Mouse (Mus musculus) thymus, adult 2 months (tissue): ENCODE results near the gene Syne2. TPM values are rescaled to one million over a fixed set of nuclear protein-coding genes. Genes with fewer than 3 reads are reported as not detected.

Experiments
- DNase-seq: peaks from one replicate; pipeline ENCODE4 v3.0.0; 2021
- H3K27ac ChIP-seq: fragments of 200-500 bp; 2 replicates; pipeline ENCODE4 v1.5.1; 2012; ENCODE audit warnings: low read length, control low read depth; ENCODE audit not compliant: control insufficient read depth, insufficient read depth
- H3K27me3 ChIP-seq: fragments of 200-500 bp; 2 replicates; pipeline ENCODE4 v1.6.1; 2012; ENCODE audit warnings: mild to moderate bottlenecking, low read length, moderate library complexity, mixed read lengths; ENCODE audit not compliant: control insufficient read depth, insufficient read depth
- H3K36me3 ChIP-seq: fragments of 200-500 bp; 2 replicates; pipeline ENCODE4 v1.6.1; 2012; ENCODE audit warnings: mild to moderate bottlenecking, low read length, moderate library complexity; ENCODE audit not compliant: control insufficient read depth, insufficient read depth
- H3K4me1 ChIP-seq: fragments of 200-500 bp; replicated peaks from 2 replicates; pipeline ENCODE4 v1.6.1; 2012; ENCODE audit warnings: low read length; ENCODE audit not compliant: control insufficient read depth, insufficient read depth
- H3K4me3 ChIP-seq: fragments of 200-500 bp; 2 replicates; pipeline ENCODE4 v1.5.1; 2012; ENCODE audit warnings: mild to moderate bottlenecking, low read length, control low read depth, moderate library complexity; ENCODE audit not compliant: control insufficient read depth, insufficient read depth
- CTCF ChIP-seq: fragments of 200-500 bp; IDR thresholded peaks from 2 replicates; pipeline ENCODE4 v1.5.1; 2012; ENCODE audit warnings: mild to moderate bottlenecking, control low read depth, low read length, moderate library complexity, borderline replicate concordance; ENCODE audit not compliant: control insufficient read depth, poor library complexity, insufficient read depth; ENCODE audit errors: extremely low read depth
- POLR2A ChIP-seq: fragments of 200-500 bp; IDR thresholded peaks from 2 replicates; pipeline ENCODE4 v1.6.1; 2012; ENCODE audit warnings: mild to moderate bottlenecking, low read length, control low read depth, moderate library complexity; ENCODE audit not compliant: control insufficient read depth, poor library complexity, insufficient read depth; ENCODE audit errors: extremely low read depth
- WGBS: fragments of 180-500 bp; shearing (Covaris S2); methylation state at CpG from one replicate; pipeline ENCODE4 v1.1.7; 2018; 5-methylcytosine and 5-hydroxymethylcytosine counted together
- polyA plus RNA-seq: library from polyadenylated mRNA; depleted of rRNA; stranded (reverse); fragments of >200 nt; gene quantifications from 2 replicates; pipeline ENCODE4 v1.2.3, GENCODE M21; 2012

The Syne2 gene
- polyA plus RNA-seq, 1 experiment, result 15.5 TPM

DNA sequence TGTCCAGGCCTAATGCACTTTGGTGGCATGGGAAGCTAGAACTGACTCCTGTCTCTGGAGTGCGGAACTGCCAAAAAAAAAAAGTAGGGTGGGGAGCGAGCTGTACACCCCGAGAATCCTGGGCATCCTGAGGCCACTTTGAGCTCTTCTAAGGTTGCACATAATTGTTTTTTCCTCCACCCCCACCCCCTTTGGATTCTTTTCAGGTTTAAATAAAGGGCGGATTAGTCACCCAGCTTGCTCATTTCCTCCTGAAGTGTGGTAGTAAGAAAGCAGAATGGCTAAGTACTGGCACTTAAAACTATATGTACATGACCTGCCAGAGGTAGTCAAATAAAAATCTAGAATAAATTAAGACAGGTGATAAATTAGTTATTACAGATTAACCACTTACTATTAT, 195.5 kb downstream of the Syne2 start:
- H3K36me3 ChIP-seq, result no peaks in the 10 kb centered on the region
- DNase-seq, result no peak
- TF ChIP-seq CTCF (no peak), POLR2A (no peak)
- H3K4me1 ChIP-seq, result no peaks in the 10 kb centered on the region
- 94% methylated on average over 4 of the region's 4 CpGs for WGBS
- H3K4me3 ChIP-seq, result no peak overlapping the region
- H3K27ac ChIP-seq, result no peak overlapping the region
- no peaks in the 10 kb centered on the region for H3K27me3 ChIP-seq

DNA sequence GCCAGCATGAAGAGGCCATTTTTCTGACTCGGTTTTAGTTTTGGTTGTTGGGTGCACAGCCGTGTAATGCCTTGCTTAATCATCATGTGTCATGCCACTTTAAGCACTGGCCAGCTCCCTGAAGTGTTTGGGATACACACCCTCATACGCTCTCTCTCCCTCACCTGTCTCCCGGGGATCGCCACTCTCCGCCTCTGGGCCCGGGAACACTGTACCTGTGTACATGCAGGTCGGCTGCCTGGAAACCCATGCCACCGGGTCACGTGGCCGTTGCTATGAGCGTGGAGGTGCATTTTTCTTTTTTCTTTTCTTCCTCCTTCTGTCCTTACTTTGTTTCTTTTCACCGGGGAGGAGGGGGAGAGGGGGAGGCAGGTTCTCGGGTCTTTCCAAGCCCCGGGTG, 197.1 kb downstream of the Syne2 start:
- Histone ChIP-seq H3K4me1 (no peaks in the 10 kb centered on the region), H3K36me3 (no peaks in the 10 kb centered on the region), H3K4me3 (no peak overlapping the region), H3K27ac (no peak overlapping the region), H3K27me3 (no peaks in the 10 kb centered on the region)
- TF ChIP-seq CTCF (no peak), POLR2A (no peak)
- DNase-seq, result no peak
- 93% methylated on average over 15 of the region's 15 CpGs for WGBS

DNA sequence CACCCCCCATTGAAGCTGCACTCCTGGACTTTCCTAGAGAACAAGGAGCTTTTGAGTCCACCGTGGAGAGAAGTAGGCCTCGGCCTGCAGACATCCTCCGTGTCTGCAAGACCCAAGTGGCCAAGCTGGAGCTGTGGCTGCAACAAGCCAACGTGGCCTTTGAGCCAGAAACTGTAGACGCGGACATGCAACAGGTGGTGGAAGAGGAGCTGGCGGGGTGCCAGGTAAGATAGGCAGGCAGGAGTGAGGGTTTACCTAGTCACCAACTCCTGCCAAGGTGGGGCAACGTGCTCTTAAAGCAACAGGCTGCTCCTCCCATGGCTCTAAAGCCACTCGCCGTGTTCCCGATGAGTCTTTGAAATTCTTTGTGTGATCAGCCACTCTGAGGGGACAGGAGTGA, 197.6 kb downstream of the Syne2 start:
- H3K4me1 ChIP-seq, result no peaks in the 10 kb centered on the region
- H3K36me3 ChIP-seq, result no peaks in the 10 kb centered on the region
- 89% methylated on average over 11 of the region's 11 CpGs for WGBS
- no peak for TF ChIP-seq POLR2A
- no peak for TF ChIP-seq CTCF
- H3K4me3 ChIP-seq, result no peak overlapping the region
- H3K27ac ChIP-seq, result no peak overlapping the region
- DNase-seq, result no peak
- H3K27me3 ChIP-seq, result no peaks in the 10 kb centered on the region

DNA sequence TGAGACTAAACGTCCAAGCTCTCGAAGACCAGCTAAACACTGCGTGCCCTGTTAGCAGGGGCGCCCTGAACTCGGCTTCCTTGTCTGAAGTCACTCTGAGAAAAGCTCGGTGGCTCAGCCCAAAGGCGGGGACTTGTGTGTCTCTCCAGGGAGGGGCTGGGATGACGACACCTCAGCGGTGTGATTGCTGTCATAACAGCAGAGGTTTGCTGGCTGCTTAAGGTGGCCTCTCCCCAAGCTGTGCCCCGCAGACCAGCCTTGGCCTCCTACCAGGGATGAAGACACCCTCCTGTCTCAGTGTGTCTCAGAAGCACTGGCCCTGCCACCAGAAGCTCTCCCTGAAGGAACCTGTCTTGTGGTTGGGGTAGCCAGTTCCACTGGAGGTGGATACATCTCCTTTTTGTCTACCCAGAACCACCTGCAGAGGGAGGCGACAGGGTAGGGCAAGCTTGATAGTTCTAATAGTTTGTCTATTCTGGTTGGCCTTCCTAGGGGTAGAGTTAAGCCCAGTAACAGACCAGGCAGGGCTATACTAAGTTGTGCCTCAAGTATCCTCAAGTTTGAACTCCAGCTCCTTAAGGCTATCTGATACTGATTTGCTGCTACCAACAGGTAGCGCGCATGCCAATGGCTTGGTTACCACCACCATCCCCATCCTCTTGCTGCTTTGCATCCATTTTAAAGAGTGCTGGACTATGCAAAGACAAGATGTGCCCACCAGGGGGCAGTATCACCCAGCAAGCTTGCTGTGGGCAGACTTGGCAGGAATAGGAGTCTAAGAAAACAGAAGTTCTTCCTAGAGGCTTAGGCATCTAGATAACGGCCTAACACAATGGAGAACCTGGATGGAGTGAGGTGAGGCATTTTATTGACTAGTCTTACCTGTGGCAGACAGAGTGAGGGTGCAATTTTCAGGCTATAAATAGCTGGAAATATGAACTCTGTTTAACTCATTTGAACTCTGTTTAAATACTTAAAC, 198.5 kb downstream of the Syne2 start:
- DNase-seq, result peak; percentile 76
- no peaks in the 10 kb centered on the region for H3K27me3 ChIP-seq
- 90% methylated on average over 14 of the region's 14 CpGs for WGBS
- TF ChIP-seq CTCF, result no peak
- no peak for TF ChIP-seq POLR2A
- H3K27ac ChIP-seq, result no peak overlapping the region
- no peak overlapping the region for H3K4me3 ChIP-seq
- H3K36me3 ChIP-seq, result no peaks in the 10 kb centered on the region
- no peaks in the 10 kb centered on the region for H3K4me1 ChIP-seq

DNA sequence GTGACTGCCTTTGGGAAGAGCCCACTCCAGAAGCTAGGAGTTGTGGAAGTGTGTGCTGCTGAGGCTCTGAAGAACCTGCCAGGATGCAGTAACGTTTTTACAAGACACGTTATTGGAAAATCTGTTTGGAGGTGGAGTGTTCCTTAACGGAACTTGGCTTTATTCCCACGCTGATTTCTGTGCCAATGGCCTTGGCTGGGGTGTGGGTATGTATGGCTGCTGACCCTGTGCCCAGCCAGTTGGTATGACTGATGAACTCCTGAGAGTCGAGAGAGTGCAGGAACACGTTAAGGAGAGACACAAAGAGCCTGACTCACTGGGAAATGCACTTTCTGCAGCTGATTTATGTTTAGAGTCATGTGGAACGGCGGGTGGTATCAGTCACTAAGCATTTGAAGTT, 200.7 kb downstream of the Syne2 start:
- DNase-seq, result no peak
- Histone ChIP-seq H3K4me1 (no peaks in the 10 kb centered on the region), H3K36me3 (no peaks in the 10 kb centered on the region), H3K27ac (no peak overlapping the region), H3K4me3 (no peak overlapping the region), H3K27me3 (no peaks in the 10 kb centered on the region)
- TF ChIP-seq POLR2A, result no peak
- no peak for TF ChIP-seq CTCF
- 91% methylated on average over 8 of the region's 8 CpGs for WGBS

DNA sequence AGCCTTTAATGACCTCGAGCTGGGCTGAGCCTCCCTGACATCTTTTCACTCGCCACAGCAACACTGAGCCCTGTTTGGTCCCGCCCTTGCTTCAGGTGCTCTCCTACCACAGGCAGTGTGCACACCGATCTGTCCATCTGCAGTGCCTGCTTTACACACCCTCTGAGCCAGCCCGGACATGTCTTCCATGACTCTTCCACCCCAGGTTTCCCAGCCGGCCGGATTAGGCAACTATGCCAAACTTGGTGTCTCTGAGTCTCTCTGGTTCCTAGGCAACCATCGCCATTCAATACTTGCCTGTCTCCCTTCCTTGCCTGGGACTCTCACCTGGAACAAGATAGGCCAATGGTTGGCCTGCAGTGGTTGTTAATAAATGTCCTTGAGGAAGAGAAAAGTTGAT, 224.4 kb downstream of the Syne2 start:
- Histone ChIP-seq H3K27ac (no peak overlapping the region), H3K27me3 (no peaks in the 10 kb centered on the region), H3K36me3 (no peaks in the 10 kb centered on the region), H3K4me3 (no peak overlapping the region), H3K4me1 (no peaks in the 10 kb centered on the region)
- no peak for DNase-seq
- 94% methylated on average over 8 of the region's 8 CpGs for WGBS
- TF ChIP-seq POLR2A (no peak), CTCF (no peak)

DNA sequence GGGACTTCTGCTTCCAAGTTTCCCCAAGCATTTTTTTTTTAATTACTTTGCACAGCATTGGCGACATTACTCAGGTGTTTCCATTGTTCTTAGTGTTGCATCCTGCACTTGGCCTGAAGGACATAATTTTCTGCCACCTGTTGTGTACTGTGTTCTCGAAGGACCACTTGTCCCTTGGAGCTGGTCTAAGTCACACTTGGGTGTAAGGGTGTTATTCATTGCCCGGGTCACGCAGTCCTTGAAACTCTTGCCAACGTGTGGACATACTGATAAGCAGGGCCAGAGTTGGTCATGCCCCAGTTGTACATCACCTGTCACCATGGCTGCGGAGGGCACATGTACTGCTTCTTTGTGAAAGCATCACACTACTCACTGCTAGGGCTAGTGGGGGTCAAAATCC, 228.6 kb downstream of the Syne2 start:
- no peak for DNase-seq
- 97% methylated on average over 6 of the region's 6 CpGs for WGBS
- Histone ChIP-seq H3K27ac (no peak overlapping the region), H3K27me3 (no peaks in the 10 kb centered on the region), H3K4me3 (no peak overlapping the region), H3K4me1 (no peaks in the 10 kb centered on the region), H3K36me3 (no peaks in the 10 kb centered on the region)
- TF ChIP-seq POLR2A (no peak), CTCF (no peak)
